Mouse (Mus musculus) spleen, adult 2 months (tissue): ENCODE data around the gene Lyrm4.

Experiments
- CTCF ChIP-seq: fragments of 200-500 bp; IDR thresholded peaks from 2 replicates; pipeline ENCODE4 v1.5.1; 2011; ENCODE audit warnings: mild to moderate bottlenecking, inconsistent platforms; ENCODE audit not compliant: insufficient read depth, insufficient read length, insufficient replicate concordance; ENCODE audit errors: extremely low read depth
- POLR2A ChIP-seq: fragments of 200-500 bp; IDR thresholded peaks from 2 replicates; pipeline ENCODE4 v1.6.1; 2011; ENCODE audit warnings: low read depth, low read length, inconsistent platforms

GRCm38 (mm10) chr13:36056925-36057324, 60.4 kb downstream of the Lyrm4 start:
- TF ChIP-seq POLR2A (no peak), CTCF (no peak)
